Mouse (Mus musculus) kidney, postnatal 14 days (tissue): ENCODE data around the gene Gpc5.
"Not testable (repeated sequence)": the region's sequence is repeated elsewhere in the genome, so short reads cannot be mapped to it uniquely, and the experiment has no call there.

Source experiments
- DNase-seq: peaks from one replicate; pipeline ENCODE4 v3.0.0; 2022; ENCODE audit warnings: mixed read lengths

Gpc5 gene

GRCm38 (mm10) chr14:115092081-115092480 lies at the start of gene Gpc5:
TSS of gene Gpc5 (plus strand) at chr14:115092215.
- DNase-seq, result peak; percentile 92

- no peak for DNase-seq
Observed at GRCm38 (mm10) chr14:115042660-115043059, 49.4 kb upstream of the Gpc5 start.

- no peak for DNase-seq
Observed at GRCm38 (mm10) chr14:115044016-115044415, 48.0 kb upstream of the Gpc5 start.

- no peak for DNase-seq
Observed at GRCm38 (mm10) chr14:115045712-115046111, 46.3 kb upstream of the Gpc5 start.

GRCm38 (mm10) chr14:115047316-115047715 lies 44.7 kb upstream of the Gpc5 start:
- DNase-seq, result no peak

GRCm38 (mm10) chr14:115047990-115048862 lies 43.8 kb upstream of the Gpc5 start:
- DNase-seq, result no peak

GRCm38 (mm10) chr14:115048863-115049566 lies 43.0 kb upstream of the Gpc5 start:
- no peak for DNase-seq

GRCm38 (mm10) chr14:115049831-115050230 lies 42.2 kb upstream of the Gpc5 start:
- no peak for DNase-seq

- no peak for DNase-seq
Observed at GRCm38 (mm10) chr14:115051106-115051760, 40.8 kb upstream of the Gpc5 start.

- DNase-seq, result no peak
Observed at GRCm38 (mm10) chr14:115052371-115052770, 39.6 kb upstream of the Gpc5 start.

GRCm38 (mm10) chr14:115054252-115054651 lies 37.8 kb upstream of the Gpc5 start:
- DNase-seq, result no peak

GRCm38 (mm10) chr14:115057524-115057923 lies 34.5 kb upstream of the Gpc5 start:
- DNase-seq, result no peak

- DNase-seq, result not testable (repeated sequence)
Observed at GRCm38 (mm10) chr14:115066164-115066563, 25.9 kb upstream of the Gpc5 start.

GRCm38 (mm10) chr14:115070534-115070933 lies 21.5 kb upstream of the Gpc5 start:
- peak; percentile 42 for DNase-seq

GRCm38 (mm10) chr14:115077340-115077739 lies 14.7 kb upstream of the Gpc5 start:
- DNase-seq, result no peak

- no peak for DNase-seq
Observed at GRCm38 (mm10) chr14:115078064-115078463, 14.0 kb upstream of the Gpc5 start.

- no peak for DNase-seq
Observed at GRCm38 (mm10) chr14:115081728-115082502, 10.1 kb upstream of the Gpc5 start.

GRCm38 (mm10) chr14:115090516-115090915 lies 1.5 kb upstream of the Gpc5 start:
- no peak for DNase-seq

- peak; percentile 28 for DNase-seq
Observed at GRCm38 (mm10) chr14:115092510-115092909, 495 bp downstream of the Gpc5 start.

- DNase-seq, result no peak
Observed at GRCm38 (mm10) chr14:115092952-115093351, 937 bp downstream of the Gpc5 start.

GRCm38 (mm10) chr14:115100617-115101299 lies 8.7 kb downstream of the Gpc5 start:
- DNase-seq, result no peak

- DNase-seq, result peak; percentile 10
Observed at GRCm38 (mm10) chr14:115106326-115106725, 14.3 kb downstream of the Gpc5 start.
